Mouse (Mus musculus) Patski (cell line): ENCODE measurements around the gene Klrb1a. TPM values are rescaled to one million over a fixed set of nuclear protein-coding genes. Genes with fewer than 3 reads are reported as not detected.

Experiments used
- ATAC-seq: fragments of 100-300 bp; one replicate; pipeline ENCODE4 v1.8.0; 2021
- CTCF ChIA-PET: fragments of 350-600 bp; sonication (Branson Sonifier 250); formaldehyde crosslinking; loops from one replicate; lab custom pipeline; 2022; ENCODE audit warnings: inconsistent platforms; lab: Charles Lee
- POLR2A ChIA-PET: fragments of 350-600 bp; sonication (Branson Sonifier 250); formaldehyde crosslinking; loops from one replicate; lab custom pipeline; 2022; ENCODE audit warnings: antibody characterized with exemption, inconsistent platforms; lab: Charles Lee
- DNase-seq: peaks from one replicate; pipeline ENCODE4 v3.0.0-alpha.2; 2011; ENCODE audit warnings: low read depth, low spot score
- H3K27me3 ChIP-seq: fragments of 371-371 bp; one replicate; pipeline ENCODE4 v1.5.1; 2021
- CTCF ChIP-seq: fragments of 100-300 bp; IDR thresholded peaks from one replicate; pipeline ENCODE4 v1.5.1; 2021
- in situ Hi-C: fragments of 300-500 bp; cut with MboI; formaldehyde crosslinking; loops from 3 replicates; pipeline ENCODE4 v1.11.1; 2018; ENCODE audit warnings: low pct_unique_long_range_greater_than_20kb, mixed read lengths
- polyA plus RNA-seq: library from polyadenylated mRNA; unstranded; gene quantifications from one replicate; pipeline ENCODE4 v1.2.3, GENCODE M21; 2021

Gene Klrb1a
- polyA plus RNA-seq, 1 experiment from 2014 or later = not detected

DNA sequence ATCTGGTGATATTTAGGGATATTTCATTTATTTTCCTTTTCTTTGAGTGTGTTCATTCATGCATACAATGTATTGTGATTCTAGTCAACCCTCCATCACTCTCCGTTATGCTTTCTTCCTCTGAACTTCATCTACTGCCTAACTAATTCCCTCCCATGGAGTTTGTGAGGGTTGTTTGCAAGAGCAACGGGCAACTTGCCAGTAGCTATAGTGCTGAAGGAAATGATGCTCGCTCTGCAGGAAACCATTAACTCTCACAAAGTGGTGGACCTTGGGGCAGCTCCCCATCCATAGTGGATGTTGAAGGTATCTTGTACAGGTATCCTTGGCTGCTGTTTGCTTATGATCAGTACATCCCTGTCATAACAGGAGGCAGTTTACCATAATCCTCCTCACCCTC is 21.3 kb downstream of the Klrb1a start:
- ChIA-PET CTCF (no interaction called here), POLR2A (no interaction called here)
- in situ Hi-C loops = no loop called here
- DNase-seq (no peak), ATAC-seq (no peak)
- no peak for TF ChIP-seq CTCF
- peaks cover 3% of the 10 kb centered on the region for H3K27me3 ChIP-seq

DNA sequence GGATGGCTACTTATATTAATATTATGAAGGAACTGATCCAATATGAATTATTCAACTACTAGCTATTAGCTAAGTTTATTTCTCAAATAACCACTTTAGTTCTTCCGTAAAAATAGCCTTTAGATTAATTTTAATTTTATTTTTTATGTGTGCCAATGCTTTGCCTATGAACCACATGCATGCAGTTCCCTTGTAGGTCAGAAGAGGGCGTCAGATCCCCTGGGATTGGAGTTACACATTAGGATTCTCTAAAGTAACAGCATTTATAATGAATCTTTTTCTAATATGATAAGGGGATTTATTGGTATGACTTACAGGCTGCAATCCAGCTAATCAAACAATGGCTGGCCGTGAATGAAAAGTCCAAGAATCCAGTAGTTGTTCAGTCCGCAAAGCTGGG is 23.8 kb downstream of the Klrb1a start:
- ChIA-PET CTCF (interaction anchor here (0.7 kb wide), 1 partner anchor 25 kb away, joined by 3 read pairs; no protein-coding TSS in a partner anchor), POLR2A (no interaction called here)
- DNase-seq = no peak
- peaks cover 3% of the 10 kb centered on the region for H3K27me3 ChIP-seq
- in situ Hi-C loops = no loop called here
- no peak for ATAC-seq
- peak; percentile 36 for TF ChIP-seq CTCF

DNA sequence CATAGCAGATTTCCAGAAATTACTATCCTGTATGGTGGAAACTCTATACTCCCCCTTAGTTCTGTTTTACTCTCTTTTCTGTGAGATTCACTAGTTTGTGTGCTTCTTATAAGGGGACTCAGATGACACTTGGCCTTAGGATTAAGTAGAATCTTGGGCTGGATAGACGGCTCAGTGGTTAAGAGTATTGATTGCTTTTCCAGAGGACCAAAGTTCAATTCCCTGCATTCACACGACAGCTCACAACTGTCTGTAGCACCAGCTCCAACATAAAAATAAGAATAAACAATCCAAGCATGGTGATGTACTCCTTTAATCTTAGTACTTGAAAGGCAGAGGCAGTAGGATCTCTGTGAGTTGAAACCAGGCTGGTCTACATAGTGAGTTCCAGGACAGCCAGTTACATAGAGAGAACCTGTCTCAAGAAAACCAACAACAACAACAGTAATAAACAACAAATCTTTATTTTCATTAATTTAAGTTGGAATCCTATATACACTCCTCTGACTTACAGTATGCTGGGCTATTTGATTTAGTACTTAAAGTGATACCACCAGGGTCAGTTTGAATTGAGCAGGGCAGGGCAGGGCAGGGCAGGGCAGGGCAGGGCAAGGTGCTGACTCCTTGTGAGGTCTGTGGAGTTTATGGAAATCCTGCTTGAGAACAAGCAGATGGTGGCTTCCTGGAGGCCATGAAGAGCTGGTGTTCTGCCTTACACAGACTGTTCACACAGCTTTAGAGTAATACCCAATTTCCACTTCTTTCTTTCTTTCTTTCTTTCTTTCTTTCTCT is 24.9 kb downstream of the Klrb1a start:
- no peak for TF ChIP-seq CTCF
- in situ Hi-C loops = no loop called here
- CTCF ChIA-PET = no interaction called here
- DNase-seq = no peak
- H3K27me3 ChIP-seq = peaks cover 3% of the 10 kb centered on the region
- no peak for ATAC-seq
- POLR2A ChIA-PET = no interaction called here

DNA sequence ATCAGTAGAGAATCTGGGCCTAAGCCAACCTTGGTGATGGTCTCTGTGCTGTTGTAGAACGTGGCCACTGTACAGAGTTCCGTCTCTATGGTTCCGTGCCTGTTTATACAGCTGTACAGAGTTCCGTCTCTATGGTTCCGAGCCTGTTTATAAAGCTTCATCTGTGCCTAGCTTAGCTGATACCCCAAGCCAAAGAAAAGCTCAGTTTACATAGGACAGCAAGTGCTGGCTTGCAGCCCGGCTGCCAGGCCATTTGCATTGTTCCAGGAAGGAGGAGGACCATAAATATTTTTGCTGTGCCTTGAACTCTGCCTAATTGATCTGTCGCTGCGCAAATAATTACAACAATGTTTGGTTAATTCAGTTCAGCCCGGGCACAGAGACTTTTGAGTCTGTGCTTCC is 26.2 kb downstream of the Klrb1a start:
- ATAC-seq = no peak
- ChIA-PET CTCF (no interaction called here), POLR2A (no interaction called here)
- peaks cover 3% of the 10 kb centered on the region for H3K27me3 ChIP-seq
- no peak for TF ChIP-seq CTCF
- no peak for DNase-seq
- in situ Hi-C loops = no loop called here

DNA sequence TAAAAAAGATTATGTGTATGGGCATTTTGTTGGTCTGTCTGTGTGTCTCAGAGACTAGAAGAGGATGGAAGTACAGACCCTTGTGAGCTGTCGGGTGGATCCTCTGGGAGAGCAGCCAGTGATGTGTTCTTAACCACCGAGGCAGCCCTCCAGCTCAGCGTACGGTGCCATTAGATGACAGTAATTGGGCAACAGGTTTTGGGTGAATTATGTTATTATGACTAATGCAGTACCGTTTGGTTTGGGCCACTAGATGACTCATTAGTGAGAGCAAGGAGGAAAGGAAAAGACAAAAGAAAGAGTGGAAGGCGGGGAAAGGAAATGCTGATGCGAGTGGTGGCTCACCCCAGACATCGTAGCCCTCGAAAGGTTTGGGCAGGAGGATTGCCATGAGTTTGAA is 28.7 kb downstream of the Klrb1a start:
- in situ Hi-C loops = no loop called here
- H3K27me3 ChIP-seq = no peaks in the 10 kb centered on the region
- POLR2A ChIA-PET = no interaction called here
- CTCF ChIA-PET = no interaction called here
- no peak for DNase-seq
- no peak for ATAC-seq
- no peak for TF ChIP-seq CTCF

DNA sequence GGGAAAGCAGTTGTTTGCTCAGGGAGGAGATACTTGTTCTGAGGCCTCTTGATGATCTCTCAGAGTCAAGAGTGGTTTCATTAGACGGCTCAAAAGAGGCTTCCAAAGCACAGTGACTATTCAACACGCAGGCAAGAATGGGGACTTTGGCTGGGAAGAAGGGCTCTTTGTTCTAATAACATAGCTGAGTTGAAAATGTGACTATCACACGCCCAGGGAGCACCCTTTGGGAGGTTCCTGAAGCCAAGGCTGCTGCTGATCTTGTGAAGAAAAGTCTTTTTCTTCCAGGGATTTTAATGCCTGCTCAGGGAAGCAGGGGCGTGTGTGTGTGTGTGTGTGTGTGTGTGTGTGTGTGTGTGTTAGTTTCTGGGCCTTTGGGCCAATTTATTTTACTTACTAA is 33.9 kb downstream of the Klrb1a start:
- H3K27me3 ChIP-seq = peaks cover 6% of the 10 kb centered on the region
- no peak for TF ChIP-seq CTCF
- in situ Hi-C loops = no loop called here
- ATAC-seq (no peak), DNase-seq (no peak)
- ChIA-PET POLR2A (no interaction called here), CTCF (no interaction called here)

DNA sequence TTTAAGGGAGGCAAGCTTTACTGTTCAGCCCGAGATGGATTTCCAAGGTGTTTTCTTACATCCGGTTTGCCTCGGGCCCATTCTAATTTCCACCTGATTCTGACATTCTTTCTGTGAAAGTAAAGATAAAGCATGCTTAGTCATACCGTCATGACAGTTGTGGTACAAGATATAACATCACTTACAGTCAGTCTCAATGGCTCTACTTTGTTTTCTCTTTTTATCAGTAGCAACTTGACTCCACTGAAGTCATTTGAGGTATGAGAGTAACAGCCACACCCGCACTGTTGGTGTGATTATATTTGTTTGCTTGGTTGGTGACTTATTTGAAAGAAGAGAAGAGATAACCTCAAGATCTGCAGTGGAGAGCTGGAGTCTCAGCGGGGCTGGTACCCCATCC is 35.7 kb downstream of the Klrb1a start:
- DNase-seq = no peak
- TF ChIP-seq CTCF = no peak
- ATAC-seq = no peak
- peaks cover 6% of the 10 kb centered on the region for H3K27me3 ChIP-seq
- POLR2A ChIA-PET = no interaction called here
- CTCF ChIA-PET = interaction anchor here (0.6 kb wide), 1 partner anchor 18 kb away, joined by 3 read pairs; no protein-coding TSS in a partner anchor
- in situ Hi-C loops = no loop called here

DNA sequence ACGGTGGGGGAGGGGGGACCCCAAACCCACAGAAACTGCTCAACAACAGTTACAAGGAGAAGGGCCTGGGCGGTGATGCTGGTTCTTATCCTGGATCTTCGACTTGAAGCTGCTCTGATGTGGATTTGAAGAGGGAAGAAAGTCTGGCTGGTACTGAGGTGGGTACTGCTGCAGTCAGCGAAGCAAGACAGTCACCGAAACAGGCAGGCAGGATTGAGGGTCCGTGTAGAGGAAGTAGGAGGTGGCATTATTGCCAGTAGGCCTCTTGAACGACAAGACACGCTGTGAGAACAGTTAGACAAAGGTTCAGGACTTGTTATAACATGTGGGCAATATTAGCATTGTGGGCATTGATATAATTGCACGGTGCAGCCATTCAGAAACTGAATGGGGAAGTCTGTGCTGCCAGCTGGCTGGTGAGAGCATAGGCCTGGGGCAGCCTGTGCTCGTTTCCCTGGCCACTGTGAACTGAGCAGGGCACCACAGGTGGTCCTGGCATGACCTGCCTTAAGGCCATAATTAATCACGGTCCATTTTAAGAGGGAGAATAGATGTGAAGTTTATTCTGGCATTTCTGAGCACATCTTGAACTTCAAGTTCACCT is 37.6 kb downstream of the Klrb1a start:
- in situ Hi-C loops = no loop called here
- POLR2A ChIA-PET = no interaction called here
- TF ChIP-seq CTCF = no peak
- H3K27me3 ChIP-seq = peaks cover 14% of the 10 kb centered on the region
- ATAC-seq = no peak
- CTCF ChIA-PET = no interaction called here
- DNase-seq = no peak

DNA sequence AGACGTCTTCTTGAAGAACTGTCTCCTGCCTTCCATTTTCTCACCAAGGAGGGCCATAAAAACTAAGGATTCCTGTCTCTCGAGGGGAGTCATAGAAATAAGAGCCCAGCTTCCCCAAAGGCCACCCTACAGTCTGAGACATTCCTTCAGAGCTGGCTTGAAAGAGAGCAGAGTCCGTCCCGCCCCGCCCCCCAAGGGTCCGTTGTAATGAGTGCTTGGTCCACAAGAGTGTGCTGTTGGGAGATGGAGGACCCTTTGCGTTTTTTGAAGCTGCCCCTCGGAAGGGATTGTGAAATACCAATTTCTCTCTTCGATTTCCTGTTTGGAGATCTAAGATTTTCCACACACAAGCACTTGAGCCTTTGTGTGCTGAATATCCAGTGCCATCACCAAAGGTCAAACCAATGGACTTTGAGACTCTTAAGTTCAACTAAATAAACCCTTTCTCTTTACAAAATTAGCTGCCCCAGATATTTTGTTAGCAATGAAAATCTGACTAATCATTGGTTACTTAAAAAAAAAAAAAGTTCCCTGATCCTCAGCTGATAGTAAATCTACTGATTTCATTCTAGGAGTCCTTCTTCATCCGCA is 39.2 kb downstream of the Klrb1a start:
- in situ Hi-C loops = no loop called here
- ChIA-PET CTCF (no interaction called here), POLR2A (no interaction called here)
- H3K27me3 ChIP-seq = peaks cover 14% of the 10 kb centered on the region
- TF ChIP-seq CTCF = no peak
- DNase-seq (no peak), ATAC-seq (no peak)

DNA sequence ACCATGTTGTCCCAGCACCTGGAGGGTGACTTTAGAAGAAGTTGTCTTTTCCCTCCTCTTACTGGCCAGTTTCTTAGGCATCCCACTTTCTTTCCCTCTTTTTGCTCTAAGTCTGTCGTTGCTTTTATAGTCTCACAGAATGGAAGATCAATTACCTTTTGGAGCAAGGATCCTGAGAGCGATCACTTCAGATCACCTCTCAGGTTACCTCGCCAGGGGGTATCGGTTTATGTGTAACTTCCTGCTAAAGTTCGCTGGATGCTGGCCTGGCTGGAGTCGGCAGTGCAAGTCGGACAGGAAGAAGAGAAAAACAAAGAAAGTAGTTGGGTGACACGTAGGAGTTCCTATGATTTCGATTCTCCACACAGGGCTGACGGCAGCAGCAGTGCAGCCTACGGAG is 41.8 kb downstream of the Klrb1a start, which contains the start of gene A2ml1:
A2ml1 (minus strand) TSS at position 101 of the 400 bp plus-strand sequence.
- in situ Hi-C loops = no loop called here
- DNase-seq (no peak), ATAC-seq (no peak)
- H3K27me3 ChIP-seq = peaks cover 9% of the 10 kb centered on the region
- CTCF ChIA-PET = no interaction called here
- no peak for TF ChIP-seq CTCF
- POLR2A ChIA-PET = no interaction called here

DNA sequence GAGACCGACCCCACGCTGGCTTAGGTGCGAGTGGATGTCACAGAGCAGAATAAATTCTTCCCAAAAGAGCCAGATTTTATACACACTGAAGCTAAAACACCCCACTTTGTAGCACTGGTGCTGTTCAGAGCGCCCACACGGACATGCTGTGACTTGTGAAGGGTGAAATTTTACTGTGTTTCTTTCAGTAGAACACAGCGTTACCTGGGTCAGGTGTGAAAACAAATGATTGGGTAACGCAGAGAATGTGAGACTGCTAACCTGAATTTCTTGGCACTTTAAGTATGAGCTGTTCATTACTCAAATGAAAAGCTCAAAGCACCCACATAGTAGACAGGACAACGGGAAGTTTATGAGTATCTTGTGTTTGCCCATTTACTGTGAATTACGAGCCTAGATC is 46.0 kb downstream of the Klrb1a start:
- DNase-seq (no peak), ATAC-seq (no peak)
- ChIA-PET CTCF (no interaction called here), POLR2A (no interaction called here)
- peaks cover 6% of the 10 kb centered on the region for H3K27me3 ChIP-seq
- TF ChIP-seq CTCF = no peak
- in situ Hi-C loops = no loop called here
